10 mouse cellular contexts compared by ENCODE assay signal in the genomic region with DNA sequence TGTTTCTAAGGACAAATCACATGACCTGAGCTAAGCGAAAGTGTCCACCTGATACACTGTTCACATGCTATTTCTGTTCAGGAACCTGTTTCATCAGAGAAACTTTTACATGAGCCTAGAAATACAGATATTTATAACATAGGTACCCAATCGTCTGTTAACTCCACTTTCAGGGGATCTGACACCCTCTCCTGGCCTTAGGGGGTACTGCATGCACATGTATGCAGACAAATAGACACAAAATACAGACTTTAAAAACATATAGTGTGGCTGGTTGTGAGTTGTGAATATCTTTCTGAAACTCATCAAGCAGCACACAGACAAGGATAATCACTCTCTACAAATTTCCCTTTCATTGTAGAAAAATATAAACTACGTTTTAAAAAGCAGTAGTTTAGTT.
DNase-seq lines count a peak whose midpoint lies in the region; TF ChIP-seq lines count a peak whose summit lies in the region.
"Had no signal": no experiment of that assay in that cellular context is flagged by ENCODE, and none has a peak within 500 bp of the region (broad histone marks: within the 10 kb centered on the region; RNA-seq: fewer than 3 reads in every experiment).

No protein-coding gene starts in this region.

- no peak for TF ChIP-seq EP300 in CH12.LX (IDR thresholded peaks at IDR 0.05; ENCODE audit: low read length)

- TF ChIP-seq RAD21 in CH12.LX (IDR thresholded peaks at IDR 0.05; ENCODE audit: low read depth, low read length), result peak; percentile 47

- H3K27me3 ChIP-seq in CH12.LX (replicated peaks), result no peaks in the 10 kb centered on the region

- H3K4me2 ChIP-seq in CH12.LX (ENCODE audit: insufficient read depth, low read depth, poor library complexity, severe bottlenecking), result no peak overlapping the region
- H3K4me2 ChIP-seq: embryonic facial prominence, embryonic 13.5 days had no signal

- no peaks in the 10 kb centered on the region for H3K79me2 ChIP-seq in CH12.LX (replicated peaks; ENCODE audit: control insufficient read depth, extremely low read depth, insufficient read depth, poor library complexity, severe bottlenecking)

- peaks cover 4 to 8% of the 10 kb centered on the region in 2 experiments; a peak in 1 of 4 replicates for H3K4me1 ChIP-seq in CH12.LX (ENCODE audit: control insufficient read depth in 1 of 2, insufficient read depth in 2 of 2)

- peak; percentile 76 for TF ChIP-seq CTCF in layer of hippocampus, adult 2 months (conservative IDR thresholded peaks at IDR 0.05)
- peak in 1 of 2 experiments; percentile 62; a peak in 3 of 4 replicates for TF ChIP-seq CTCF in CH12.LX (conservative IDR thresholded peaks at IDR 0.05 in 1 of 2, IDR thresholded peaks at IDR 0.05 in 1 of 2; ENCODE audit: low read depth in 2 of 2, low read length in 2 of 2)

- H3K4me3 ChIP-seq in layer of hippocampus, adult 2 months, result no peak overlapping the region
- H3K4me3 ChIP-seq in CH12.LX (replicated peaks in 1 of 3; ENCODE audit: low read depth in 2 of 3, low read length in 2 of 3, poor library complexity in 1 of 3), result no peak overlapping the region
- H3K4me3 ChIP-seq: embryonic facial prominence, embryonic 13.5 days had no signal

- no peak overlapping the region for H3K9ac ChIP-seq in CH12.LX (ENCODE audit: insufficient read depth, low read depth)
- H3K9ac ChIP-seq: embryonic facial prominence, embryonic 13.5 days had no signal

- in situ Hi-C loops in CH12.LX (cut with MboI; ENCODE audit: low pct_ligation_motif_present, low pct_unique_long_range_greater_than_20kb, low sequenced_read_pairs), result no loop called here

- H3K27ac ChIP-seq in layer of hippocampus, adult 2 months, result no peak overlapping the region
- H3K27ac ChIP-seq in CH12.LX (ENCODE audit: insufficient read depth, low read depth), result no peak overlapping the region
- H3K27ac ChIP-seq: embryonic facial prominence, embryonic 13.5 days had no signal

- TF ChIP-seq POLR2A in CH12.LX (IDR thresholded peaks at IDR 0.05; ENCODE audit: low read depth, low read length), result no peak

- dilution Hi-C loops in CH12.LX (cut with MboI; ENCODE audit: extremely low pct_ligation_motif_present, extremely low pct_unique_long_range_greater_than_20kb, low sequenced_read_pairs), result no loop called here

- DNase-seq in cerebellum, postnatal 14 days, result peak; percentile 50 to 57
- DNase-seq in cerebellum, adult 11-12 months, result no peak
- peak in 1 of 2 experiments; percentile 14 for DNase-seq in layer of hippocampus, adult 2 months (ENCODE audit: low spot score in 2 of 2)
- no peak for DNase-seq in layer of hippocampus, adult 18-20 months (ENCODE audit: low spot score in 2 of 2)
- DNase-seq in CH12.LX (ENCODE audit: extremely low read depth), result peak; percentile 18
- peak; percentile 42 for DNase-seq in embryo, embryonic 10.5 days (ENCODE audit: low spot score)
- no peak for DNase-seq in retina, embryonic 14.5 days (ENCODE audit: low spot score)
- DNase-seq in left cerebral cortex, adult 8-10 months (ENCODE audit: low spot score in 2 of 2), result no peak

- no peaks in the 10 kb centered on the region for H3K9me3 ChIP-seq in CH12.LX (replicated peaks; ENCODE audit: low read length)
- H3K9me3 ChIP-seq: embryonic facial prominence, embryonic 13.5 days had no signal

- H3K36me3 ChIP-seq in CH12.LX (replicated peaks in 1 of 2; ENCODE audit: control insufficient read depth in 1 of 2, insufficient read depth in 1 of 2, low read length in 1 of 2), result no peaks in the 10 kb centered on the region
- H3K36me3 ChIP-seq: embryonic facial prominence, embryonic 13.5 days; G1E had no signal

TF ChIP-seq in CH12.LX, 34 proteins besides CTCF, POLR2A, EP300 and RAD21:
- peak; percentile 39; the same call in 1 of the 2 replicates for TF ChIP-seq SMC3 (IDR thresholded peaks at IDR 0.05; ENCODE audit: low read depth, low read length)
- TF ChIP-seq POLR2AphosphoS2 (IDR thresholded peaks at IDR 0.05; ENCODE audit: low read depth, low read length), result no peak

Comparison
In these comparisons a context has a peak if more than half of its experiments do, and no peak if none do; other contexts are left out.
1. DNase-seq: peak in cerebellum, postnatal 14 days (2 of 2), CH12.LX (single experiment) and embryo, embryonic 10.5 days (single experiment); none in cerebellum, adult 11-12 months (single experiment), layer of hippocampus, adult 18-20 months (0 of 2), retina, embryonic 14.5 days (single experiment) and left cerebral cortex, adult 8-10 months (0 of 2).